Mouse (Mus musculus): Measurements from ENCODE around the gene 2900026A02Rik.

DNA sequence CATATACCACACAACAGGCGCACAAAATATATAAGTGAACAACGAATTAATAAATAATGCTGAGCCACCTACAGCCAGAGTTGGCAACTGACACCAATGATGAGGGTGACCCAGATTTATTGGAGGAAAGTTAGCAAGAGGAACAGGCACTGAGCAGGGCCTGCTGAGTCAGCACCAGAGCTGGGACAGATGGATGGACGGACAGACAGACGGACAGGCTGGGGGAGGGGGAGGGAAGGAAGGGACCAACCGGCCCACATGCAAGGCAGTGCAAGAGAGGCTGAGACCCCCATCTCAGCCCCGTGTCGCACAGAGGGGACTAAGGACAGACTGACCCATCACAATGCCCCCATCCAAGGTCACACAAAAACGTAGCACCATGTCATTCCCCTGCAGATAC is 7.0 kb downstream of the 2900026A02Rik start:
- TF ChIP-seq CTCF (IDR thresholded peaks at IDR 0.05; ENCODE audit: borderline replicate concordance, extremely low read depth, insufficient read depth, insufficient read length) (no peak), POLR2A (IDR thresholded peaks at IDR 0.05; ENCODE audit: borderline replicate concordance, extremely low read depth, insufficient read depth, insufficient read length, poor library complexity, severe bottlenecking) (no peak)

Measured in brain, embryonic 14.5 days (tissue).